Mouse (Mus musculus) thymus, adult 2 months (tissue): ENCODE results near the gene Gpr153. TPM values are rescaled to one million over a fixed set of nuclear protein-coding genes. Genes with fewer than 3 reads are reported as not detected.

Experiments used
- DNase-seq: peaks from one replicate; pipeline ENCODE4 v3.0.0; 2021
- H3K27ac ChIP-seq: fragments of 200-500 bp; 2 replicates; pipeline ENCODE4 v1.5.1; 2012; ENCODE audit warnings: low read length, control low read depth; ENCODE audit not compliant: control insufficient read depth, insufficient read depth
- H3K27me3 ChIP-seq: fragments of 200-500 bp; 2 replicates; pipeline ENCODE4 v1.6.1; 2012; ENCODE audit warnings: mild to moderate bottlenecking, low read length, moderate library complexity, mixed read lengths; ENCODE audit not compliant: control insufficient read depth, insufficient read depth
- H3K36me3 ChIP-seq: fragments of 200-500 bp; 2 replicates; pipeline ENCODE4 v1.6.1; 2012; ENCODE audit warnings: mild to moderate bottlenecking, low read length, moderate library complexity; ENCODE audit not compliant: control insufficient read depth, insufficient read depth
- H3K4me1 ChIP-seq: fragments of 200-500 bp; replicated peaks from 2 replicates; pipeline ENCODE4 v1.6.1; 2012; ENCODE audit warnings: low read length; ENCODE audit not compliant: control insufficient read depth, insufficient read depth
- H3K4me3 ChIP-seq: fragments of 200-500 bp; 2 replicates; pipeline ENCODE4 v1.5.1; 2012; ENCODE audit warnings: mild to moderate bottlenecking, low read length, control low read depth, moderate library complexity; ENCODE audit not compliant: control insufficient read depth, insufficient read depth
- CTCF ChIP-seq: fragments of 200-500 bp; IDR thresholded peaks from 2 replicates; pipeline ENCODE4 v1.5.1; 2012; ENCODE audit warnings: mild to moderate bottlenecking, control low read depth, low read length, moderate library complexity, borderline replicate concordance; ENCODE audit not compliant: control insufficient read depth, poor library complexity, insufficient read depth; ENCODE audit errors: extremely low read depth
- POLR2A ChIP-seq: fragments of 200-500 bp; IDR thresholded peaks from 2 replicates; pipeline ENCODE4 v1.6.1; 2012; ENCODE audit warnings: mild to moderate bottlenecking, low read length, control low read depth, moderate library complexity; ENCODE audit not compliant: control insufficient read depth, poor library complexity, insufficient read depth; ENCODE audit errors: extremely low read depth
- WGBS: fragments of 180-500 bp; shearing (Covaris S2); methylation state at CpG from one replicate; pipeline ENCODE4 v1.1.7; 2018; 5-methylcytosine and 5-hydroxymethylcytosine counted together
- polyA plus RNA-seq: library from polyadenylated mRNA; depleted of rRNA; stranded (reverse); fragments of >200 nt; gene quantifications from 2 replicates; pipeline ENCODE4 v1.2.3, GENCODE M21; 2012

Gene Gpr153
- polyA plus RNA-seq, 1 experiment, result 5.3 TPM

DNA sequence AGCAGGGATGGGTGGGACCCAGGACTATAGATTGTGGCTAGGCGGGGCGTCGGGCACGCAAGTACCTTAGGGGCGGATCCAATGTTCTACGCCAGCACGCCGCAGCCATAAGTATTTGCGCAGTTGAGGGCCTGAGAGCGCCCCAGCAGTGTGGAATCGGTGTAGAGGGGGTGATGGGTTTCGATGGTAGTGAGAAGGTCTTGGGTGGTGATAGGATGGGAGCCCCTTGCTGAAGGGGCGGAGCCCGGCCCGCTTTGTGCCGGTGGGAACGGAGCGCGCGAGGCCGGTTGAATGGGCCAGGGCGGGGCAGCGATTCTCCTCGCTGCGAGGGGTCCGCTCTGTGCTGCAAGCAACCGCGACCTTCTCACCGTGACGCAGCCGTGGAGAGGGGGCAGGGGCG lies 12.2 kb downstream of the Gpr153 start:
- 17% methylated on average over 32 of the region's 32 CpGs for WGBS
- no peak for DNase-seq
- Histone ChIP-seq H3K4me1 (peaks cover 20% of the 10 kb centered on the region), H3K4me3 (no peak overlapping the region), H3K27ac (no peak overlapping the region), H3K27me3 (peaks cover 8% of the 10 kb centered on the region; the same call in 1 of the 2 replicates), H3K36me3 (no peaks in the 10 kb centered on the region)
- TF ChIP-seq CTCF, result no peak
- no peak for TF ChIP-seq POLR2A

- Histone ChIP-seq H3K27ac (no peak overlapping the region), H3K4me1 (peaks cover 20% of the 10 kb centered on the region), H3K27me3 (peaks cover 8% of the 10 kb centered on the region; the same call in 1 of the 2 replicates), H3K4me3 (no peak overlapping the region), H3K36me3 (no peaks in the 10 kb centered on the region)
- WGBS, result 3% methylated on average over 26 of the region's 26 CpGs
- TF ChIP-seq CTCF (no peak), POLR2A (no peak)
- peak; percentile 73 for DNase-seq
These were observed 12.9 kb downstream of the Gpr153 start for GRCm38 (mm10) chr4:152286887-152287286.

- no peak overlapping the region for H3K4me3 ChIP-seq
- DNase-seq, result no peak
- WGBS, result 26% methylated on average over 19 of the region's 19 CpGs
These were observed 13.5 kb downstream of the Gpr153 start for GRCm38 (mm10) chr4:152287317-152288120.

GRCm38 (mm10) chr4:152288398-152288945 lies 14.4 kb downstream of the Gpr153 start:
- H3K36me3 ChIP-seq, result no peaks in the 10 kb centered on the region
- DNase-seq, result no peak
- no peaks in the 10 kb centered on the region; the same call in 1 of the 2 replicates for H3K27me3 ChIP-seq
- WGBS, result 67% methylated on average over 18 of the region's 18 CpGs
- peaks cover 12% of the 10 kb centered on the region for H3K4me1 ChIP-seq
- H3K4me3 ChIP-seq, result no peak overlapping the region
- TF ChIP-seq POLR2A (no peak), CTCF (no peak)
- no peak overlapping the region for H3K27ac ChIP-seq

More at GRCm38 (mm10) chr4:152287317-152288120, 13.5 kb downstream of the Gpr153 start:
- TF ChIP-seq POLR2A, result no peak
- Histone ChIP-seq H3K36me3 (no peaks in the 10 kb centered on the region), H3K27me3 (peaks cover 5% of the 10 kb centered on the region; the same call in 1 of the 2 replicates), H3K27ac (no peak overlapping the region), H3K4me1 (peaks cover 20% of the 10 kb centered on the region)

GRCm38 (mm10) chr4:152290385-152290784 lies 16.4 kb downstream of the Gpr153 start:
- WGBS, result 2% methylated on average over 39 of the region's 39 CpGs
- H3K27me3 ChIP-seq, result no peaks in the 10 kb centered on the region; the same call in 1 of the 2 replicates
- no peak overlapping the region for H3K27ac ChIP-seq
- TF ChIP-seq POLR2A (no peak), CTCF (no peak)
- H3K4me1 ChIP-seq, result peaks cover 9% of the 10 kb centered on the region
- H3K36me3 ChIP-seq, result no peaks in the 10 kb centered on the region
- H3K4me3 ChIP-seq, result no peak overlapping the region
- DNase-seq, result no peak

DNA sequence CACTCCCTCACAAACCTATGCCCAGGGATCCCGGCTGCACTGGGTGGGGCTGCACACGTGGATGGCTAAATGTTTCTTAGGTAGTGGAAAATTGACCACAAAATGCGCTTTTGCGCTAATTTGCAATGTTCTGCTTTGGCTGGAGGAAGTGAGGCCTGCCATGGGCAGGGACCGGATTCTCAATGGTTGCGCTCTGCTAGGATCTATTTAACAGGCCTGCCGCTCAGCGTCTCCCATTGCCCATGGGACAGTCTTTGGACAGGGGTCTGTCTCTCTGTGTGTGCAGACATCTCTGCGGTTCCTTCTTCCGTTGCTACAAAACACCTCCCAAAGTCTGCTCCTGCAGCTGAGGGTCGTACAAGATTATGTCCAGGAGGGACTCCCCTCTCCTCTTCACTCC lies 17.0 kb downstream of the Gpr153 start:
- TF ChIP-seq POLR2A (no peak), CTCF (no peak)
- Histone ChIP-seq H3K27me3 (no peaks in the 10 kb centered on the region; the same call in 1 of the 2 replicates), H3K4me3 (no peak overlapping the region), H3K4me1 (peaks cover 13% of the 10 kb centered on the region), H3K27ac (no peak overlapping the region), H3K36me3 (no peaks in the 10 kb centered on the region)
- DNase-seq, result no peak
- 23% methylated on average over 11 of the region's 11 CpGs for WGBS

DNA sequence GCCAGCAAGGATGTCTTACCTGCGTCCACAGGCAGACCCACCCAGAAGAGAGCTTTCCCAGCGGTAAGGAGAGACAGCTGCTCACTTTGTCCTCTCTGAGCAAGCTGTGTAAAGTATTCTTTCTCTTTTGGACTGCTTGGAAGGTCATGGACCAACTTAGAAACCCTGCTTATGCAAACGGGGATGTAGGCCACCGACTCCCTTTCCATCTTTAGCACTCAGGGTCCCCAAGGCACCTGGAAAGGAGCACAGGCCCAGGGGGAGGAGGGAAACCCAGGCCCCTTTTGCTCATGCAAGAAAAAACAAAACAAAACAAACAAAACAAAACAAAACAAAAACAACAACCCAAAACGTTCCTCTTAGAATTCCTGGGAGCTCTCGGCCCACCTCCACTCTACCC lies 17.5 kb downstream of the Gpr153 start, which contains the start of gene Hes3:
Gene Hes3, minus strand, starts transcription at position 101 of the 400 bp plus-strand sequence.
- TF ChIP-seq CTCF (no peak), POLR2A (no peak)
- DNase-seq, result no peak
- 50% methylated on average over 6 of the region's 6 CpGs for WGBS
- no peak within 1 kb of the TSS for H3K27ac ChIP-seq
- H3K27me3 ChIP-seq, result no peaks in the 10 kb centered on the region; the same call in 1 of the 2 replicates
- no peaks in the 10 kb centered on the region for H3K36me3 ChIP-seq
- peaks cover 11% of the 10 kb centered on the region for H3K4me1 ChIP-seq
- H3K4me3 ChIP-seq, result no peak within 1 kb of the TSS
